Mouse (Mus musculus) cerebellum, postnatal 36 days (tissue): ENCODE measurements at regions not wholly inside any gene's neighbourhood (a gene's known extent, or its start where the extent isn't known, plus 50 kb on each side); places are given as distances from the start of the nearest gene placed in this dataset.

Experiments used
- DNase-seq, 2 experiments: peaks; one replicate each; pipeline ENCODE4 v3.0.0; 2021 to 2022; ENCODE audit warnings: mixed read lengths in 2 of 2

DNA sequence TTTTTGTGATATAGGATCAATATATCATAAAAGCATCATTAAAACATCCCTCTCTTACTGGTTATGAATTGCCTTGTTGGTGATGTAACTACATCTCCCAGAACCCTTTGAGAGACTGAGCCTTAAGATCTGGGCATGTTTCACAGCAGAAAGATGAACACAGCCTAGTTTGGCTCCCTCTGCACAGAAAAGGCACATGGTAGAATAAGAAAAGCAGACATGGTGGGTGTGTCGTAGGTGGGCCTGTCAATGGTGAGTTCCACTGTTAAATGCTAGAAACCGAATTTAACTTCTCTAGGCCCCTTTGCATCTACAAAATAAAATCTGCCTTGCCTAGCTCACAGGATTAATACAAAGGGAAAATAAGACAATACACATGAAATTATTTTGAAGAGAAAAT, 343.3 kb upstream of the Smarca2 start:
- DNase-seq = no peak

DNA sequence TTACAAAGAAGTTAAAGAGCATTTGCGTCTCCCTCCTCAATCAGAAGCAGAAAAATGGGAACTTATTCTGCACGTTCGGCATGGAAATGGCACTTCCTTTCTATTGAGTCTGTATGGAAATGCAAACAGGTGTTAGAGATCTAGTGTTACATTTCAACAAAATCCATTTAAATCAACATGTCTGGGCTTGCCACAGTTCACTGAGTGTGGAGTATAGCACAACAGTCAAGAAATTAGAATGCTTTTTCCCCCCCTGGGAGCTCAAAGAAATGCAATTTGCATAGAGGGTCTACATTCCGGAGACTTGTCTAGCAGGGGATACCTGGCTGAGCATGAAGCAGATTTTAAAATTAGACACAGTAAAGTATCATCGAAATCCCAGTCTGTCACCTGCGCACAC, 308.5 kb upstream of the Smarca2 start:
- DNase-seq = no peak

DNA sequence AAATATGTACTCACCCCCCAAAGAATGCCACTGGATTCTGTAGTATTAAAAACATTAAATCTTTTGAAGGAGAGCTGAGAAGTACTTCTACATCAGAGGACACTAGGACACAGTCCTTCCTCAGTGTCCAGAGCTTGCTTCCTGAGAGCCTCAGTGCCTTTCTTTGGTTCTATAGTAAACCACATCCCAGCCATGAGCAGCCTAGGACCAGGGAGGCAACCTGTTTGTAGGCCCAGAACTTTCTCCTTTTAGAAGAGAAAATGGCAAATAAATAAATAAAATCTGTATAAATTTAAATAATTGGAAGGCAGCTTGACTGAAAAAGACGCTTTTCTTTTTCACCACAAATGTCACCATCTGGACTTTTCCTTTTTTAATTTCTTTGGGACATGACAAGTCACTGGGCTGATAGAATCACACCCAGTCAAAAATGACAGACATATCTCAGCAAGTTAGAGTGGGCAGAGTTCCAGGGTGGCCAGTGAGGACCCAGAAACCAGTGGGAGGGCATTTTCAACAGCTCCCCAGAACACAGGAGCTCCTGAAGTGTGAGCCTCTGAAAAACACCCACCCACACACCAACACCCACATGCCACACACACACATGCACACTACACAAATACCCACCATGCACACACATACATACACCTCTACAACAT, 296.2 kb upstream of the Smarca2 start:
- DNase-seq = no peak

DNA sequence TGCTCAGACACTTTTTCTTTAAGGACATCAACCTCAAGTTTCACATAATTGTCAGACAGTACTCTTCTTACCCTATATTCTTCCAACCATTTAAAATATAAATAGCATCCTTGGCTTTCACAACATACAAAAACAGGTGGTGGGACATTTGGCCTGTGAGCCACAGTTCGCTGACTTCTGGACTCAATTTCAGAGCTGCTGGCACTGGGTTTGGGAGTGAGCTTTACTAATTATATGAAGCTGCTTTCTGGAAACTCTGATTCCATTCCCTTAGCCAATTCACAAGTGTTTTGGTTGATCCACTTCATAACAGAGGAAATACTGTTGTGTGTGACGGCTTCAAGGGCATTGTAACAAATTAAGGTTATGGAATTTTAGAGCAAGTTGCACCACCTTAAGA, 285.9 kb upstream of the Smarca2 start:
- DNase-seq = peak; percentile 43 to 50

DNA sequence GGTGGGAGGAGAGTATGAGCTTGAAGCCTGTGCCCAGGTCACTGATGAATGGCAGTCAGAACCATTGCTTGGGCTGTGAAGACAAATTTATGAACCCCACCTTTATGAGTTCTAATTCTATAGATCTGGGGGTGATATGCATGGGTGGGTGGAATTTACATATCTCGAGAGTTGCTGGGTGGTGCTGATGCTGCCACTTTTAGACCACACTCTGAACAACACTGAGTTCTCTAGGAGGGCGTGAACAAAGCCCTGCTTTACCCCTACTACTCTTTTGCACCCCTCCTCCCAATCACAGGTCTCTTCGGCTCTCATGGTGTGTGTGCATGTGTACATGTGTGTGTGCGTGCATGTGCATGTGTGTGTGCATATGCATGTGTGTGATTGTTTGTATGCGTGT, 281.2 kb upstream of the Smarca2 start:
- no peak for DNase-seq

DNA sequence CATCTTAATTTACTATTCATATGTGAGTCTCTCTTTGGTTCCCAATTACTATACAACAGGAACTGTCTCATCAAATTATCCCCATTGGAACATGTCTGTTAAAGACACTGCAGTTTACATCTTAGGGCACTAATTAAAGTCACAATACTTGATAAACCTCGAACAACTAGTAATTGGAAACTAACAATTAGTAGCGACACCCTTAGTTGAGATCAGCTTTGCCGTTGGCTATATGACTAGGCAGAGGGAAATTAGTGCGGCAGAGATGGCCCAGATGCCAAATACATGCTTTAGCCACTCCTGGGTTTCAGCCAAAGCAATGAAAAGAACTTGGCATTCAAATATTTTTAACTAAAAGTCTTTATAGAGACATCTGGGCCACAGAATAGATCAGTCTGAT, 265.7 kb upstream of the Smarca2 start:
- DNase-seq = no peak

DNA sequence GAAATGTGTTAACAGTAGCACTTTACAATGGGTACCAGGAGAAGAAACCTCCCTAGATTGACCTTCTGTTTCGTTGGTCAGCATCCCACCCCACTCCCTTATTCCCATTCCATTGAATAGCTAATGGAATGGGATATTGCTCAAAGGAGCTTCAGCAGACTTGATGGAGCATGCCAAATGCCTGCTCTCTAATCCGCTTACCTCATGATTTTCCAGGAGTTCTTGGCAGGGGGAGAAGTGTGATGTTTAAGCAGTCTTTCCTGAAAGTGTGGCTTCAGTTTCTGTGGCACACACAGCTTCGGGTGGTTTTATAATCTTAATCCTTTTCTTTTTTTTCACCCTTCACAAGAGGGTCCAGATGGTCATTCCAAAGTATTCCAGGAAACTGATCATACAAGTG, 264.7 kb upstream of the Smarca2 start:
- no peak for DNase-seq

DNA sequence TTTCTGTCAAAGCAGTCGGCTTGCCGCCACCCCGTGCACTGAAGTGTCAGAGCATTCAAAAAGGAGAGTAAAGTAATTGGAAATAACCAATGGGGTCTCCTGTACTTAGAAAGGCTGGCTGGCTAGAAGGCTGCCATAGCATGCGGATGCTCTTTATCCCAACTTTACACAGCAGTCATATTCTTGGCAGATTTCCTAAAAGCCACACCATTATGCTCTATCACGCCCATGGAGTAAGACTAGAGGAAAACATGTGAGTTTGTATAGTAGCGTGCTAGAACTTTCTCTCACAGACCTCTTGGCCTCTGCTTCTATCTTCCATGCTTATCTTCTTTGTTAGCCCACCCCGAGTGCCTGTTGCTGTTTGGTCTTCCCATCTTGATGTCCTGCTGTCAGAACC, 249.8 kb upstream of the Smarca2 start:
- no peak for DNase-seq

DNA sequence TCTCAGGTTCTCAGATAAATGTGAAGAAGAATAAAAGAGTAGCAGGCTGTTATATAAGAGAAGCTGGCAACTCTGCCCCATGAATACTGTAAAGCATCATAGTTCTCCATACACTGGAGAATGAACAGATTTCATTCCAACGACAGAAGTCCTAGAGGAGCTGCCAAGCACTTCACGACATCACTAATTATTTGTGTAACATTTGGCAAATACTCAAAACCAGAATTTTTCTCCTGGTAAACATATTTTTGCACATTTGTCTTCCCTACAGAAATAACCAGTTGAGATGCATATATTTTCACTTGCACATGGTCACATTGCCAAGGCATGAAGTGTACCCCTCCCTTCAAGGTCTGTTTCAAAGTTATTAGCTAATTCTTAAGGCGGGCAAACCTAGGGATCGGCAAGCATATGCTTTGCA, 220.9 kb upstream of the Smarca2 start:
- DNase-seq = no peak

DNA sequence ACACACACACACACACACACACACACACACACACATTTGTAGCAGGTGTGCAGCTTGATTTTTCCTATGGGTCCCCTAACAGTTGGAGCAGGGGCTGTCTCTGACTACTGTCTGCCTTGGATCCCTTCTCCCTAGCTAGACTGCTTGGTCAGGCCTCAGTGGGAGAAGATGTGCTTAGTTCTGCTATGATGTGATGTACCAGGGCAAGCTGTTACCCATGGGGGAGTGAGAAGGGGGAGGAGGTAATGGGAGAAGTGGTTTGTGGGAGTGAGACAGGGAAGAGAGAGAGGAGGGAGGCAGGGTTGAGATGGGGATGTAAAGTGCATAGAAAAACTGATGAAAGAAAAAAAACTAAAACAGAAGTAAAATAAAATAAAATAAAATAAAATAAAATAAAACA, 218.8 kb upstream of the Smarca2 start:
- no peak for DNase-seq

DNA sequence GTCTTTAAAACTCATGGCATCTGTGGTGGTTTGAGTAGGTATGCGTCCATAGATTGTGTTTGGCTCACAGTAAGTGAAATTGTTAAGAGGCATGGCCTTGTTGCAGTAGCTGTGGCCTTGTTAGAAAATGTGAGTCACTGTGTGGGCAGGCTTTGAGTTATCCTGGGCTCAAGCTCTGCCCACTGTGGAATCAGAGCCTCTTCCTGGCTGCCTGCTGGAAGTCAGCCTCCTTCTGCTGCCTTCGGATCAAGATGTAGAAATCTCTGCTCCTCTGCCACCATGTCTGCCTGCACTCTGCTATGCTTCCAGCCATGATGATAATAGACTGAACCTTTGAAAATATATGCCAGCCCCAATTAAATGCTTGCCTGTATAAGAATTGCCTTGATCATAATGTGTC, 192.2 kb upstream of the Smarca2 start:
- no peak for DNase-seq

DNA sequence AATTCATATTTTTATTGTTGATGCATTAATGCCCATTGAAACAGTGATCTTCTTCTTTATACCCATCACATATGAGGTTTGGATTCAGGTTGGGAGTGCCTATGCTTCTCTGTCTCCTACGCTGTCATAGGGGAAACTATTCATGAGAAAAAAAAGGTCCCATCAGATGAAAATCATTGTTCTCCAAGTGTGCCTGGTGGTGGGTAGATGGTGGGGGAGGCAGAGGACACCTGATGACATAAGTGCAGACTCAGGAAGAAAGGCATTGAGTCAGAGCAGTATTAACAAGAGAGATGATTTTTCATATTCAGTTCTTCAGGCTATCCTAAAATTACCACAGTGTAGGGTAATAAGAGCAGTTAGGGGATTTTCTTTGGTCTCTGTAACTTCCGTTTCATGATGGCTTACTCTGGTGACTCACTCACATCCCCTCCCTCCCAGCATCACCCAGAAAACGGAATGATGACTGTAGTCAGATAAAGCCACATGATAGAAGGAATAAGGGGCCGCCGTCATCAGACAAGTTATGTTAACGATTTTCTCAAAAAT, 190.3 kb upstream of the Smarca2 start:
- DNase-seq = no peak

DNA sequence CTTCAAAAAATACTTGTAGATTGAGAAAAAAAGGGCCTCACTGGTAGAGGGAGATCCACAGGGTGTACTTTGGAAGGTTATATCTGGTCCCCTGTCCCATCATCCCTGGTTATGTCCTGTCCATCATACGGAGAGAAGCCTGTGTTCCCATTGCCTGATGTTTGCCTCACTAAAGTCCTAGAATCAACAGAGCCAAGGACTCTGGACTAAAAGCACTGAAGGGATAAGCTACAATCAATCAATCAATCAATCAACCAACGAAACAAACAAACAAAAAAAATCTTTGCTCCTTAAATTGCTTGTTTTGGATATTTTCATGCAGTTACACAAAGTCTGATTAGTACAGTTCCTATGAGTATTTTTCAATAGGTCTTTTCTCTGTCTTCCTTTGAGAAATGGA, 185.1 kb upstream of the Smarca2 start:
- DNase-seq = no peak

DNA sequence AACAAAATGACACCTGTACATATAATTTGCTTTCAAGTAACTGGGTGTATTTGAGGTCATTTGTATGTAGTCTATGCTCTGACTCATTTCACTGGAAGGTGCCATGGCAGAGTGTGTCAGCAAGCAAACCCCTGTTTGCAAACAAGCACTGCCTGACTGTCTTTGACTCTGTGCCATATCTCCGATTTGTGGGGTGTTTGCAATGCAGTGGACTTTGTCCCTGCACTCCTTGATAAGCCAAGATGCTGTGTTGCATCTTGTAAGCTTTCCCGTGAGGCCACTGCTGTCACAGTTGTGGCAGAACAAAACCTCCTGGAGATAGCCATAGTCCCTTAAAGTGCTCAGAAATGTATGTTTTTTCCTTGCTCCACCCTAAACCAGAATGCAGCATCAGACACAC, 165.7 kb upstream of the Smarca2 start:
- DNase-seq = no peak

DNA sequence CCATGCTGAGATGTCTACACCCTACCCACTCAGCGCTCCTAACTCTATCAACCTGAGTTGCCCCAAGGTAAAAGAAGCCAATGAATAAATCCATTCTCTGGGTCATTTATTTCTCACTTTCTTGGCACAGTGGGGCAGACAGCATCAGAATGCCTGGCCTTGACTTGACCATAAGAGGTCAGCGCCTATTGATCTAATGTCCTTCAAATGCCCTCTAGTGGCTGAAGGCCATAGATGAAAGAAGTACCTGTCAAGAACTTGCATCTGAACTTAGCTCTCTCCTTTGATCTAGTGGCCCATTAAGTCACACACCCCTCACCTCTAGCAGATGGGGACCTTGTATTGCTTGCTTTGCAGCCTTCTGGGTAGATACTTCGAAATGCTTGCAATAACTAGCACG, 159.5 kb upstream of the Smarca2 start:
- no peak for DNase-seq

DNA sequence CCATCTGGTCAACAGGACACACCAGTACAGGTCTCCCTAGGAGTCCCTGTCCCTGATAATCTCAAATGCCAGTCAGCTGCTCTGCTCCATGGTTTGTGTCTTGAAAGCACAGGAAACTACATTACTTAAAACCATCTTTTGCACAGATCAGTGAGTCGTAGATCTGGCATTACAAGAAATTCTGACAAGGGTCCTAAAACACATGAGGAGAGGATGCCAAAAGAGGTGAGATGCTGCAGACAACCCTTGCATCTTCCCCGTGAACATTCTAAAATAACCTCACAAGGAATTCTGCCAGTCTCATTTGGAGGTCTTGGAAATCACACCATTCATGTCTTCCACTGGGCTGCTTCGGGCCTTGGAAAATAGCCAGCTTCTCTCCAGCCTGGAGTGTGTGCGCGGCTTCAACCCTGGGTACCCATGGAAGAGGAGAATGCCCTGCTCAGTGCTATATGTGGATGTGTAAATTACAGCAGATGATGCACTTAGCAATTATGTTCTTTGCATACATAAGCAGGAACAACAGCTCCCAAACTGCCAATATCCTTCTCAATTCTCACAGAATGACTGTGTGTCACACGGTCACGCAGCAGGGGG, 157.3 kb upstream of the Smarca2 start:
- DNase-seq = peak; percentile 16 to 30

DNA sequence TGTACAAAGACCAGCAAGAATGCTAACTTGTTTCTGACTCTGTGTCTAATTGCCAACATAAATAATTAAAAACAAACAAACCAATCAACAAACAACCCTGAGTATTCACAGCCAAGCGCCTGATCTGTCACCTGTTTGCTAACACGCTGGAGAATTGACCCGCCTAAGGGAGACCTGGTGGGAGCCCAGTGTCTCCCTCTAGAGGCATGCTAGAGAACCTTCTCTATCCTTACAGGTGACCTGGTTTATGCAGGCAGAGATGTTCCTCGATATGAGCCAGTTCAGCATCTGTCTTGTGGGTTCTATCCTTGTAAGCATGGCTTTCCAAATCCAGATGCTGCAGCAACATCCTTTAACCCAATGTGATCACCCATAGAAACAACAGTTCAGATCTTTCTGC, 143.1 kb upstream of the Smarca2 start:
- no peak for DNase-seq

DNA sequence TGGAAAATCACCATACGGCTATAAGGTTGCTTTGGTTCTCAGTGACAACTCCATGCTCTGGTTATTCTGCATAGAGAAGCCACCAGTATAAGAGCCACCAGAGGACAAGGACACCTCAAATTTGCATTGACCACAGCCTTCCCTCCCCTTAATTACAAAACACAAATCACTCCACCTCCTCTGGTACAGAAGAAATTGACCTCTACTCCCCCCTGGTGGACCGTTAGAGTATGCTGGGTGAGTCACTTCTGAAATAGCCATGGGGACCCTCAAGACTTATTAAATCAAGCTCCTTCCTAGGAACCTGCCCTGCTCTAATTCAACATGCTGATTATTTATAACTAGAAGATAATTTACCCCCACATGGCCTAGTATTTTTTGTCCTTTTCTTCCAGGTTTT, 139.6 kb upstream of the Smarca2 start:
- peak; percentile 12 to 17 for DNase-seq

DNA sequence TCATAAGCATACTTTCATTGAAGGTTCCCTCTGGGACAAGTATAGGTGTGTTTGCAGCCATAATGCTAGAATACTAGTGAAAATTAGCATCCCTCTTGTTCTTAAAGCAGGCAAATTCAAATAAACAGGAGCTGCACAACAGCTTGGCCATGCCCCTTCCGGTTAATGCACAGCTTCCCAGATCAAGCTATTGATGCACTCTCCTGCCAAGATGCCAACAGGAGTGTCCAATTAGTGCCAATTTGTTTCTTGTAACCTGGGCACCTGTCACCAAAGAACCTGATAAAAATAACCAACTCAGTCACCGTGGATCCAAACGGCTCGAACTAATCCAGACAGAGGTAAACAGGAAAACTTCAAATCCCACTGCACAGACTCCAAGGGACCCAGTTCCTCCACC, 138.6 kb upstream of the Smarca2 start:
- peak in 1 of 2 experiments; percentile 13 for DNase-seq

DNA sequence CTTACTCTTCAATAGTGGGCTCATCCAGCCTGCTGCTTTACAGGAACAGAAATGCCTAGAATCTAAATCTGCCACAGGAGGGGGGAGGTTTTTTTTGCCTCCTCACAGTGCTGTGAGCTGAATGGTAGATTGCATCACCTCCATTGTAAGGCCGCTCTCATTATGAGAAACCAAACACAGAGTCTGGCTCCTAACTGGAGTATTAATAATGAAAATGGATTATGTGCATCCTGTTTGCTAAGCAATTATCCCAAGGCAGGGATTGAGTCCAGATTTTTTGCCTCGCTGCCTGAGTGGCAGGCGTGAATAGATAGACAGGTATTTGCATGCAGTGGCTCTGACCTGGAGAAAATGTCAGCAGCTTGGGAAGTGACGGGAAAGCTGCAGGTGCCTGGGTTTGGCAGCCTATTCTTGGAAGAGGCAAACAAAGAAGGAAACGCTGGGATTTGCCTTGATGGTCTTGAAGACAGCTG, 137.6 kb upstream of the Smarca2 start:
- peak; percentile 8 to 16 for DNase-seq

DNA sequence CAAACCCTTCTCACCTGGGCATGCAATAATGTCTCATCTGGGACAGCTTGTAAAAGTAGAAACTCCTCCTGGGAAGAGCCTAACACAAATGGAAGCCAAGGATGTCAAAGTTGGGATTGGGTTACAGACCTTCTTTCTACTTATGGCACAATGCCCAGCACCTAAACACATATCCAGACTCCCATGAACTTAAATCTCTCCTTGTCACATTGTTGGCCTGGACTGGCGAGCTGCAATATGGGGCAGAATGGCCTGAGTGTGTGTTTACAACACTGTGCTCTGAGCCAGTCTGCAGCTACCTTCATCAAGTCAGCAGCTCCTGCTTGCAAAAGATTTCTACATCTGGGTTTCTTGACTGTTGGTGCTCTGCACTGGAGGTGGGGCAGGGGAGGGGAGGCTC, 132.2 kb upstream of the Smarca2 start:
- DNase-seq = no peak

DNA sequence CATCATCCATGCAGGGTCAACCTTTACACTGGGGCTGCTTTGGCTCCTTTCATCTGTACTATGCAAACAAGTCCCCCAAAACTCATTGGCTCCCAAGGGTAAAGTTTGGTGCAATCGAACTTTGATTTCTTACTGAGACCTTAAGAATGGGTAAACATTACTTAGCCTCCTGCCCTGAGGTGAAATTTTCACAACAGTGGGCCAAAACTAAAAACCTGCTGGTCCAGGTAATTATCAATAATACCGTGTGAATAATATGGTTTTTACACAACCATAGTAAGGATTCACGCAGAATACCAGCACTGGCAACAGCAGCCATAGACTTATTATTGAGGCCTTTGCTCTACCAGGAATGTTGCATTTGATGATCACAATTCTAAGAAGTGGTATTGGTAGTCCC, 131.6 kb upstream of the Smarca2 start:
- no peak for DNase-seq

DNA sequence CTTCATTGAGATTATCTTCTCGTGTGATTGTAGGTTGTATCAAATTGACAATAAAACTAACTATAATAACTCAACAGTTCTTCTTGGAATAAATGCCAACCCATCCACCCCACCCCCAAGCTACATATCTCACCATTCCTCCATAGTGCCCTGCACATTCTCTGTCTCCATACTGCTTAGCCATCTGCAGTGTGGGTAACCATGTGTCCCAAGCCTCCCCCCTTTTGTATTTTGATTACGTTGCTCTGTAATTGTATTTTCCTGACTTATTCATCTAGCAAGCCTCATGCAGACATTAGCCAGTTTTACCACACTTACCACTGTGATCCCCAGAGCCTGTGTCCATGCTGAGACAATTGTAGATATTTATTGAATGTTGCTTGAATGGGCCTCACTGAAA, 129.7 kb upstream of the Smarca2 start:
- no peak for DNase-seq

DNA sequence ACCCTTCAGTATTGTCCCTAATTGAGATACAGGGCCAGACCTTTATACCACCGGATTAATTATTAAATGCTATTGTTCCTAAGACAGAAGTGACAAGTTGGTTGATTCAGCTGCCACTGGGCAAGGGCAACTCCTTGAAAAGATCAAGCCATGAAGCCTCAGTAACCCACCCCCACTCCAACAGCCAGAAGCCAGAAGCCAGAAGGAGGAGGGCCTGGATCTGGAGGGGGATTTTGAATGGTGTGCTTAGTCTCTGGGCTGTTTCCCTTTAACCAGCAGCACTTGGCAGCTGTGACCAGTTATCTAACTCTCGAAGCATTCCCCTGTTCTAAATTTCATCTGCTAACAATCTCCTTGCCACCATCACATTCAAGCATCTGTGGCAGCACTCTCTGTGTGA, 129.1 kb upstream of the Smarca2 start:
- no peak for DNase-seq
